Mouse (Mus musculus): ENCODE measurements at regions not wholly inside any gene's neighbourhood (a gene's known extent, or its start where the extent isn't known, plus 50 kb on each side); places are given as distances from the start of the nearest gene placed in this dataset.

GRCm38 (mm10) chr10:36437420-36437819, 69.2 kb upstream of the Hs3st5 start:
- Histone ChIP-seq H3K9ac (no peak overlapping the region), H3K36me3 (ENCODE audit: insufficient read depth) (no peaks in the 10 kb centered on the region), H3K4me2 (ENCODE audit: low read depth) (no peak overlapping the region), H3K27ac (ENCODE audit: low read depth, low read length) (no peak overlapping the region), H3K4me3 (ENCODE audit: low read depth, low read length) (no peak overlapping the region), H3K27me3 (ENCODE audit: insufficient read depth, low read length) (no peaks in the 10 kb centered on the region), H3K9me3 (ENCODE audit: low read length) (no peaks in the 10 kb centered on the region), H3K4me1 (ENCODE audit: insufficient read depth) (no peaks in the 10 kb centered on the region)
- ATAC-seq (no peak), DNase-seq (no peak)
- no peak for TF ChIP-seq CTCF (IDR thresholded peaks at IDR 0.05; ENCODE audit: low read depth)
- WGBS: 68% methylated on average over 2 of the region's 2 CpGs

Measured in forebrain, postnatal 0 days (tissue).